Mouse (Mus musculus): ENCODE measurements around the gene Lrpap1.
A peak's percentile ranks its signal among the peaks of the same experiment; 100 is the strongest.

Lrpap1 gene

DNA sequence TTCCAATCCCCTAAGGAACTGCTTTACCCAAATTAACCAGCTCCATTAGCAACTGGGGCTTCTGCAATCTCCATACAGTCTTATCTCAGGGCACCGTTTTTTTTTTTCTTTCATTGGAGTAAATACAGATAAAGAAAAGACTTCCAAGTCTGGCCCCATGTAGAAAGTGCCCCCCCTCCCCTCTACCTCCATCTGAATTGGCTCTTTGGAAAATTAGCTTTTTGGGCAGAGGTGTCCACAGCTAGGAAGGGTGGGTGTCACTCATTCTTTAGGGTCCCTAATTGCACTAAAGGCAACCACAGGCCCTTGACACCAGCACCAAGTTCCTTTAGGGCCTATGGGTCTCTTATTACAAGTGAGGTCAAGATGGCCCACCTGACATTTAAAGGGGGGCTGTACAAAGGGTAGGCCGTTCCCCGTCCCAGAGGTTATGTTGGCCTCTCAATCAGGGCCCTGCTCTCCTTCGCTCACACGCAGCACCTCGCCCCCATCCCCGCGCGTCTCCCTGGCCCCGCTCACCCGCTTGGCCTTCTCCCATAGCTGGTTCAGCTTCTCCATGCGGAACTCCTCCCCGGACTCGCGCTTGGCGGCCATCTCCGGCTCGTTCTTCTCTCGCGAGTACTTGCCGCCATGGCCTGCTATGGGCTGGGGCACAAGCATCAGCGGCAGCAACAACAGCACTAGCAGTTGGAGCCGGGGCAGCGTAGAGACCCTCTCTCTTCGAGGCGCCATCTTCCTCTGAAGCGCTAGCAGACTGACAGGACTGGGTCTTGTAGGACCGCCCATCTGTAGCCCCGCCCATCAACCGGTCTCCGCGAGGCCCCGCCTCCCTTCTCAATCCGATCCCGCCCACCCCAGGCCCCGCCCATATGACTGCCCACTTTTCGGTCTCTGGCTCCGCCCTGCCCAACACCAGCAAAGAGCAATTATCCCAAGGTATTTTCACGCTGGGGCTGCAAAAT is at the start of gene Lrpap1:
Lrpap1 (minus strand) TSS at position 807 of the 962 bp plus-strand sequence.
- DNase-seq (ENCODE audit: low spot score): peak; percentile 97

DNA sequence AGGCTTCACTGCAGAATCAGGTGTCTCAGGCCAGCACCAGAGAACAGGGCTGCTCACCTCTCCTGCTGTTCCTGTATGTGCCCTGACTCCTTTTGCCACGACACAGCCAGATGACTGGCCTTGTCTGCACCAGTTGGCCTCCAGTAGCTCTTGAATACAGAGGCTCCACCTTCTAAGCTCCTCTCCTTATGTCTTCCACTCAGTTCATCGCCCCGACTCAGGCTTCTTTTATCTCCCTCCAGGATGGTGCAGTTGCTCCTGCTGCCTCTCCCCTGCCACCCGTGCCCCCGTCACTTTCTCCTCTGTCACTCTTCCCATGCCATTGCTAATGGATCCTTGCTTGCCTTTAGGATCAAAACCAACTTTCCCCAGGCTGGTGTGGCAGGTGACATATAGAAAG is 44.4 kb upstream of the Lrpap1 start:
- DNase-seq (ENCODE audit: low spot score): no peak

DNA sequence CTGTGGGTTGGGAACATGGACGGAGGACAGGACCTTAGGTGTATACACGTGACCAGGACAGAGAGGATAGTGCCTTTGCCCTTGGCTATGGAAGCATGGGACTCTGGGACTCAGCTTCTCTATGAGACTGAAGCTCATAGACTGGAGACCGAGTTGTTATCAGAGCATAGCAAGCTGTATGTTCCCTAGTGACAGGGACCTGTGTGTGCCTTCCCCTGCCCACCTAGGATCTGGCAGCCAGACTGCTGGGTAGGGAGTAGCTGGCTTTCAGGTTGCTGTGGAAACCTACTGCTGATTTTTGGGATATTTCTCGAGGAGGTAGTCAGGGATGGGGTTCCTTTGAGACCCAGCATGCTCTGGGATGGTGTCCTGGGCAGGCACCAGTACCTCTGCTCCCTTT is 44.0 kb upstream of the Lrpap1 start:
- DNase-seq (ENCODE audit: low spot score): no peak

DNA sequence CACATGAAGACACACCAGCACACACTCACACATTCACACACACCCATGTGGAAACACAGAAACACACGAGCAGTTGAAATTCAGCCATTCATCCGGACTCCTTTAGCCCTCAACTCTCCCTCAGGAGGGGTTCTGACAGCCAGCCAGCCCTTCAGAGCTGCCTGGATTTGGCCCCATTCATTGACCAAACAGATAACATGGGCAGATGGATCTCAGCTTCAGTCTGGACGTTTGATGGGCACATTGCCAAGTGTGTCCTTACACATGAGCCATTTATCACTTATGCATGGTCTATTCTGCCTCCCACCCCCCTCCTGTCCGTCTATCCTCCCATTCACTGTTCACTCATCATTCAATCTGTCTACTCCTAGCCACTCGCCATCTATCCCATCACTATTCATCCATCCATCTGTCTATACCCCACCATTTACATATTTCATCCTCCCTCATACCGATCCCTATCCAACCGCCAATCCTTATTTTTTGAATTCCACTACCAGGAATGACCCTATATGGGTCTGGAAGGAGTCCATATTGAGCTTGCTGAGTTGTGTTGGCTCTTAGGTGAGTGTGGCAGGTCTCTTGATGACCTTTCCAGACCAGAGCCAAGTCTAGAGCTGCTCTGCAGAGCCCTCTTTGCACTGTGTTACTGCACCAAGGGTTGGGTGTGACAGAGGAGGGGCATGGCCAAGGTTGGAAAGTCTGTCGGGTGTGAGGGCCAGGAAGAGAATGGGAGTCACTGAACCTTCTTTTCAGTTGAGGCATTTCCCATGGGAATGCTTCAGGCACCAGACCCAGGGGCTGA is 42.6 kb upstream of the Lrpap1 start:
- no peak for DNase-seq (ENCODE audit: low spot score)

DNA sequence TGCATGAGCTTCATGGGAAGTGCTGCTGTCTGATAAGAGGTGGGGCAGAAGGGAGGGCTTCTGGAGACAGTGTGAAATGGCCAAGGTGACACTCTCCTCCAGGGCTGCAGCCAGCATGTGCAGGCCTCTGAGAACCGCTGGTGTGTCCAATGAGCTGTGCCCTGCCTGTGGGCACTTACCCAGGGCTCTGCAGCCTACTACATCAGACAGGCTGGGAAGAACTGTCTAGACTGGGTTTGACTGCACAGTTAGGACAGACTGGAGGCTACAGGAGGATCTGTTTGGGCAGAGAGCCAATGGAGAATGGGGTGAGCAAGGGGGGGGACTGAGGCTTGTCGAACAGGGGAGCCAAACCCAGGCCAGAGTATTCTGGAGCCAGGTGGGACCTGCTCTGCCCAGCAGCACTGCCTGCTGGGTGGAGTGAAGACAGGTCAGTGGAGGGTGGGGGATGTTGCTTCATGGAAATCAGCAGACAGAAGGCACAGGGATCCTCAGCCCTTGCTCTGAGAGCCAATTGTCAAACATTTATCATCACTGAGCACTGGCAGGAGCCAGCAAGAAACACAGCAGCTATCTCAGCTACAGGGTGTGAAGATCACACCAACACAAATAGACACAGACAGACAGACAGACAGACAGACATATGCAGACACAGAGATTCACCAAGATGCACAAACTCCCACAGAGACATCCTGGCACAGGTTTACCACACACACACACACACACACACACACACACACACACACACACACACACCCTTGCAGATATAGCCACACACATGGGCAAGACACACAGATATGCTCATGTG is 41.8 kb upstream of the Lrpap1 start:
- no peak for DNase-seq (ENCODE audit: low spot score)

DNA sequence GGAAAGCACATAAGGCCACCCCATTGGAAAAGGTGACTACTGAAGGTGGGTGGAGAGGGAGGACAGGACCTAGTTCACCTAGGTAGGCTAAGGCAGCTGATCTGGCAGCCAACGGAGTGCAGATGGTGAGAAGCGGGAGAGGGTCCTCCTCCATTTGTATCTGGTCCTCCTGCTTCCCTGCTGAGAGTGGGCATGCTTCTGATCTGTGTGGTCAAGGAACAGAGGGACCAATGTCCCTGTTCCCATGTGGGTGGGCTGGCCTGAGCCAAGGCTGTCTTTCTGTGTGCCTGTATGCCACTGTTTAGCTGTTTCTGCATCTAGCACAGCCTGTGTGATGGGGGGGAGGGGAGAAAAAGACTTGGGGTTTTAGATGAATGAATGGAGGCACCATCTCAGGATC is 41.2 kb upstream of the Lrpap1 start:
- DNase-seq (ENCODE audit: low spot score): no peak

DNA sequence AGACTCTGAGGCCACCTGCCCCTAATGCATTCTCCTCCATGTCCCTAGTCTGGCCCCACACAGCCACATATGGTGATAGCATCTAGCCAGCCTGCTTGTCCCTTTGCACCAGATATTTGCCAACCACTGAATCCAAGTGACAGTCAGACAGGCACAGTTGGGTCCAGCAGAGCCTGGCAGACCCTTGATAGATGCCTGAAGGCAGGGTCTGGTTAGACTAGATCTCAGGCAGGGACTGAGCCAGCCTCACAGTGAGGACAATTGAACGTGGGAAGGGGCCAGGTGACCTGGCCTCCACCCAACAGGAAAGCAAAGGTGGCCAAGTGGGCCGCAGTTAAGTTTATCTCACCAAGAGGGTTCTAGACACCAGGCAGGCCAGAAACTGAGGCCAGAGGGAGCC is 39.1 kb upstream of the Lrpap1 start:
- no peak for DNase-seq (ENCODE audit: low spot score)

DNA sequence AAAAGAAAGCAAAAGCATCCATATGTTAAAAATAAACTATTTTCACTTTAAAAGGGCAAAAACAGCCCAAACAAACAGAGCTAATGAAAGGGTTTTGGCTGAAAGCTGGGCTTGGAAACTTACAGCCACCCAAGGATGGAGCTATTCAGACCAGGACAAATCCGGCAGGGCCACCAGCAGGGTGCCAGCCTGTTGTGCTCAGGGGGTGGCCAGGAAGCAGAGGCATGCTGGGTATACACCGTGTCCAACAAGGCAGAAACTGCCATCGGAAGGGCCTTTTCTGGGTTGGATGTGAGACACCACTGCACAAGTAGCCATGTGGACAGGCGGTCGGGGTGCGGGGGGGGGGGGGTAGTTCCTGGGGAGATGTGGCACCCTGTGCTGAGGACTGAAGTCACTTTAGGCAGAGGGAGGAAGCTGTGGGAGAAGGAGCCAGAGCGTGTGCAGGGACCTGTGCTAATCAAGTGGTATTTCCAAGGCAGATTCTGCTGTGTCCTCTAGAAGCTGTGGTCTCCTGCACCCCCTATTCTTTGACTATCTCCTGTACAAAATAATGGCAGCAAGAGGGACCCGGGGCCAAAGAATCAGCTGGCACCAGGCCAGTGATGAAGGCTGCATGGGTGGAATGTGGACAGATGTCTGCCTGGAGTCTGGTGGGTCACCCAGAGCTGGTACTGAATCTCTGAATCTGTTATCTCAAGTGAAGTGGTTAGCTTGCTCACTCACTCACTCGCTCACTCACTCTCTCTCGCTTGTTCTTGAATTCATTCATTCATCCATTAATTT is 38.1 kb upstream of the Lrpap1 start:
- no peak for DNase-seq (ENCODE audit: low spot score)

DNA sequence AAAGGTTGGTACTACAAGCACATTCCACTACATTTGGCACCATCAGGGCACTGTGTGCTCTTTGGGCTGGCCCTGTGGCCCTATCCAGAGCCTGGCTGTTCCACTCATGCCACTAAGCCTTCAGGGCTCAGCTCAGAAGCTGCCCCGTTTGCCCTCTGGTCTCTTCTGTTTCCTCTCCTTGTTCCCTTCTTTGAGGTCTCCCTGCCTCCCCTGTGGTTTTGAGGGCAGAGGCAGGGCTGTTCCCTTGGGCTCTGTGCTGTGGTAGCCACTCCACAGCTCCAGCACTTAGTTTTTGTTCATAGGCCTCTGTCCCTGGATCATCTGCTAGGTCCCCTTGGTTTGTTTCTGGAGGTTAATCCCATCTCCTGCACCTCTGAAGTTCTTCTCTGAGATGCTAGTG is 37.3 kb upstream of the Lrpap1 start:
- DNase-seq (ENCODE audit: low spot score): no peak

DNA sequence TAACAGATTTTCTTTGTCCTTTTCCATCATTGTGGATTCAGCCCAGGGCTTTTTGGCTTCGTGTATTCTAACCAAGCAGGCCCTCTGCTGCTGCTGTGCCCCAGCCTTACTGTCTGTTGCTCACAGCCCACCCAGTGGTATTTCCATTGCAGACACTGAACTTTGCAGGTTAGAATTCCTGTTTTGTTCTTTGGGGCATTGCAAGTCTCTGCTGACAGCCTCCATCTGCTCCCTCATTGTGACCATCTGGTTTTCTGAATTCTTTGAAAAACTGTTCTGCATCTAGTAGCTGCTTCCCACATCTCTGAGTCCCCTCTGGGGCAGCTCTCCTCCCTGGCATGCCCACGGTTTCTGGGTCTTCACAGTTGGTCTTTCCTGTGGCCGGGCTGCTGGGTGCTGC is 35.8 kb upstream of the Lrpap1 start:
- no peak for DNase-seq (ENCODE audit: low spot score)

DNA sequence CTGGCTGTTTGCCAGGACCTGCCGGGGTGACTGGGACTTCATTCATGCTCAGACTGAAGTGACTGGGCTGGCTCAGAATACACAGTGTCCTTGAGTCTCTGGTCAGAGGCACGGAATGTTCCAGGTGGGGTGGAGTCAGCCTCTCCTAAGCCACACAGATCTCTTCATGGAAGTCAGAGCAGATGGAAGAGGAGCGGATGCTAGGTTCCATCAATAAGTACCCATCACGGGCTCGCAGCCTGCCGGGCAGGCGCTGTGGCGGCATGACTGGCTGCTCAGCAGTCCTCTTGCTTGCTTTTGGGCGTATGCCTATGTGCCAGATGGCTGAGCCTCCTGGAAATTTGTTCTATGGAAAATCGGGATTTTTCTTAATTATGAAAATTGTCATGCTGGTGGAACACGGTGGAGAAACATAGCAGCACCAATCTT is 32.6 kb upstream of the Lrpap1 start:
- no peak for DNase-seq (ENCODE audit: low spot score)

DNA sequence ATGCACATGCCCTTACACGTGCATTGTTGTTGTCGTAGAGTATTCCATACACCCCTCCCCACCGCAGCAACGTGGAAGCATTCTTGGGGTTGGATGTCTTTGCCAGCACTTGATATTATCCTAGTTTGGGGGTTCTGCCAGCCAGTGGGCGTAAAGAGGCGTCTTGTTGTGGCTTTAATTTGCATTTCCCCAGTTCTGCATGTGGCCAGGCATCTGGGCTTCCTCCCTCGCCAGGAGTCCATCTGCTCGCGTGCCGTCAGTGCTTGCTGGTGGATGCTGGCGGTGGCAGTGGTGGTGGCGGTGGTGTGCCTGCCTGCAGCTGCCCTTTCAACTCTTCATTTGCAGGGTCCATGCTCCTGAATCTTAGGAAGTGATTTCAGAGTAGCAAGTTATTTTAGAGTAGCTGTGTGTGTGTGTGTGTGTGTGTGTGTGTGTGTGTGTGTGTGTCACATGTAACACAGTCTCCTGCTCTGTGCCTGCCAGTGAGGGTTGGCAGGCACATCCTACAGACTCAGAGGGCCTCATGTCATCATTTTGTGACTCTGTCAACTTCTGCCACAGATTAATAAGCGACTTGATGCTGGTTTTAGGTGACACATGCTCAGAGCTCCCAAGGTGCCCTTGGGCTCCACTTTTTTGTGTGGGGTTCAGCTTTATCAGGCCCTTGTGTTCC is 32.1 kb upstream of the Lrpap1 start:
- no peak for DNase-seq (ENCODE audit: low spot score)

DNA sequence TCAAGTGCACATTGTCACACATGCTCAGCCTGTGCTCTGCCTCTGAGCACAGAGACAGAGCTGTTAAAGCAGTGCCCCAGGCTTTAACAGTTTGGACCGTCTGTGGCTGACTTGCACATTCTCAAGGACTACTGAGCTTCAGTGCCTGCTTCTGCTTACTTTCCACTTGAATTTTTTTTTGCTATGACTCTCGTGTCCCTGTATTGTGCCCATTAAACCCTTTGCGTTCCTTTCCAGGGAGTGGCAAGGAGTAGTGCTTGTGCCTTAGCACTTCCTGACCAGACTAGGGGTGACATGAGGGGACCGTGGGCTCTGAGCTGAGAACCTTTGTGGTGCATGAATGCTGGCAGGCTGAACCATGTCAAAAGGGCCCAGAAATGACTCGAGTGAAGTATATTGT is 30.3 kb upstream of the Lrpap1 start:
- DNase-seq (ENCODE audit: low spot score): no peak

DNA sequence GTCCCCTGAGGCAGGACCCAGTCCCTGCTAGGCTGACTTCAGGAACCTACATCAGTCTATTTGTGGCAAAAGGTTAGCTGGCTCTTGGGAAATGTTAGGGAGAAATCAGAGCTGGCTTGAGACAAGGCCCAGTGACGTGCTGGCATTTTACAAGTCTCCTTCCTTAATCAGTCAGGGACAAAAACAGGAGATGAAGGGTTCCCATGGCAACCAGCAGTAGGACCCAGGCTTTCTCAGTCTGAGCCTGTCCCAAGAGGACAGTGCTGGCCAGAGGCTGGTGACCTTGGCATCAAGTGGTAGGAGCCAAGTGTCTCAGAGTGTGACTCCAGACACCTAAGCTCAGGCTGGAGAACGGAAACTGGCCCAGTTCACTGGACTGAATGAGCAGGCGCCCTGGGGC is 28.7 kb upstream of the Lrpap1 start:
- no peak for DNase-seq (ENCODE audit: low spot score)

DNA sequence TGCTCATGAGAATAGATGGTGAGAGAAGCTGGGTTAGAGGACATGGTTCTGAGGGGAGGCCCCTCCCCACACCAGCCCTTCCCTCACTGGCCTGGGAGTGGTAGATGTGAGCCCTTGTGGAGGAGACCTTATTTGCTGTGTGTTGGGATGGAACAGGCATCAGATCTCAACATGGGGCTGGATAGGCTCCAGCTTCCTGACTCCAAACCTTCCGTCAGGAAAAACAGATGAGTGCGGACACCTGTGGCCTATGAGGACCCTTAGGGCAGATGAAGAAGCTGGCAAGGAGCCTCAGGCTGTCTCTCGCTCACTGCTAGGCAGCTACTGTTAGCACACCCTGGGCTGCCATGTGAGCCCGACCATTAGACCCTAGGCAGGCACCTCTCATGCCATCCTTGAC is 27.9 kb upstream of the Lrpap1 start:
- no peak for DNase-seq (ENCODE audit: low spot score)

DNA sequence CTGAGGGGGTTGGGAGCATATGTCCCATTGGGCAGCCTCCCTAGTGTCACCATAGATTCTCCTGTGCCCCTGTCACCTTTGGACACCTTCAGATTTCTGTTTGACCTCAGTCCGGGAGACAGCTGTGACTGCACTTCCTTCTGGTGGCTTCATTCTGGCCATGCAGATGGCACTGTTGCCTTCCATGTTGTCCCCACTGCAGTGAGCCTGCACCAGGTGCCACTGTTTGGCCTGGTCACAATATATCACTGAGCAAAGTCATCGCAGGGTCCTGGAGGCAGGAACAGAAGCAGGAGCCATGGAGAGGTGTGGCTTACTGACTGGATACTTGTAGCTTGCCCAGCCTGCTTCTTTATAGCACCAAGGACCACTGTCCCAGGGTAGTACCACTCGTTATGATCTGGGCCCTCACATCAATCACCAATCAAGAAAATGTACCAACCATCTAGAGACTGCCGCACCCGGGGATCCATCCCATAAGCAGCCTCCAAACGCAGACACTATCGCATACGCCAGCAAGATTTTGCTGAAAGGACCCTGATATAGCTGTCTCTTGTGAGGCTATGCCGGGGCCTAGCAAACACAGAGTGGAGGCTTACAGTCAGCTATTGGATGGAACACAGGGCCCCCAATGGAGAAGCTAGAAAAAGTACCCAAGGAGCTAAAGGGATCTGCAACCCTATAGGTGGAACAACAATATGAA is 26.9 kb upstream of the Lrpap1 start:
- no peak for DNase-seq (ENCODE audit: low spot score)

DNA sequence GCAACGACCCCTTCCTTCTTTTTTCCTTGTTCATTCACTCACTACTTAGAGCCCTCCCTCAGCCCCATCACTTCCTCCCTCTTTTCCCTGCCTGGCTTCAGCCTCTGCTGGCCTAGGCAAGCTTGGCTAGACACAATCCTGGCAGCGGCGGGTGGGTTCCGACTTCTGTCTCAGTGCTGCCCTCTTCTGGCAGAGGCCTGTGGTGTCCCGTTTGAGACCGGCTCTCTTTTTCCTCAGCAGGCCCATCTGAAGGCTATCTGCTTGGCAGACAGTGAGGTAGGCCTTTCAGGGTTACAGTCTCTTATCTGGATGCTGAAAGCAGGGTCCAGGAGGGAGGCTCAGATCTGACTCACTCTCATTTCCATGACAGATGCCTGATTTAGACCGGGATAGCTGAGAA is 26.2 kb upstream of the Lrpap1 start:
- peak; percentile 87 for DNase-seq (ENCODE audit: low spot score)

DNA sequence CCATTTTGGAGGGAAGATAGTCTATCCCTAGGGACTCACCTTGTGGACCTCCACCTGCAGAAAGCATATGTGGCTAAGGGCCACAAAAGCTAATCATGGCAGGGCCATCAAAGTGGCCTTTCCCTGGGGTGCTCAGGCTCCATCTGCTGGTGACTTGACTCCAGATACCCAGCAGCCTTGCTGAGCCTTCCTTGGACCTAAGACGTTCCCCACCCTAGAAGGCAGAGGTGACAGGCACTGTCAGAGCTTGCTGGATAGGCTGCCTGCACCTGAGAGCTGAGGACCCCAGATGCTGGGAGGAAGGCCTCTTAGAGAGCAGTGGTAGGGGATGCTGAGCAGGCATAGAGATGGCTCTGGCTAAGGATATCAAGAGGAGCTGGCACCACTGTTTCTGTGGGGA is 25.7 kb upstream of the Lrpap1 start:
- no peak for DNase-seq (ENCODE audit: low spot score)

DNA sequence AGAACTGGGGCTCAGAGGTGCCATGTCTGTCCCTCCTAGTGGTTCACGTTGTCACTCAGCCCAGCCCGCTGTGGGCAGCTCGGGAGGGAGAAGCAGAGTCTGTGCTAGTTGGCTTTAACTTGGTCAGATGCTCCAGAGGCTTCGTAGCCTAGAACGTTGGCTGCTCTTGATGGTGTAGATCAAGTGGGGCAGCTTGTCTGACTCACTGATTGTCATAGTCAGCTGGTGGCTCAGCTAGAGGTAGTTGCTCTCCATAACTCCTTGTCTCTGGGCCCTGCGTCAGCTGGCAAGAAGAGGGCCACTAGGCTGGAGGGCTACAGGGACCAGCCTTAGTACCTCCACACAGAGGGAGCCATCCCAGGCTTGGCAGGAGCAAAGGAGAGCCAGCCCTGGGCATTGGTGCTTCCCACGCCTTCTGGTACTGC is 24.2 kb upstream of the Lrpap1 start:
- no peak for DNase-seq (ENCODE audit: low spot score)

DNA sequence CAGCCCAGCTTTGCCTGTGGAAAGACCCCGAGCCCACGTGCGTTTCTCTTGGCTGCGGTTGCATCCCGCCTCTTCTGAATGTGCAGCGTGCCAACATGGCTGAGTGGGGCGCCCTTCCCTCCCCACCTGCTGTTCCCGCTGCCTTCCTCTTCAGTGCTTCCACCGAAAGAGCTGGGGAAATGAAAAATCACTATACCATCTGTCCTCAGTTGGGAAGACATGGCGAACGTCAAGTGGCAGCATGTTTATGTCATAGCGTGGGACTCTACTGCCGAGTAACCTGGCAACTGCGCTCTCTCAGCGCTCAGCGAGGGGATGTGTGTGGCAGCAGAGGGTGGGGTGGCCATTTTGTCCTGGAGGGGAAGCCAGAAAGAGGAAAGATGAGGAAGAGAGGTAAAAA is 23.6 kb upstream of the Lrpap1 start:
- DNase-seq (ENCODE audit: low spot score): no peak

Data from retina, embryonic 14.5 days (tissue).